Mouse (Mus musculus): ENCODE data around the gene Zfp553. TPM values are rescaled to one million over a fixed set of nuclear protein-coding genes. Genes with fewer than 3 reads are reported as not detected.

The Zfp553 gene
- polyA plus RNA-seq, 1 experiment from 2014 or later: 20.9 TPM

DNA sequence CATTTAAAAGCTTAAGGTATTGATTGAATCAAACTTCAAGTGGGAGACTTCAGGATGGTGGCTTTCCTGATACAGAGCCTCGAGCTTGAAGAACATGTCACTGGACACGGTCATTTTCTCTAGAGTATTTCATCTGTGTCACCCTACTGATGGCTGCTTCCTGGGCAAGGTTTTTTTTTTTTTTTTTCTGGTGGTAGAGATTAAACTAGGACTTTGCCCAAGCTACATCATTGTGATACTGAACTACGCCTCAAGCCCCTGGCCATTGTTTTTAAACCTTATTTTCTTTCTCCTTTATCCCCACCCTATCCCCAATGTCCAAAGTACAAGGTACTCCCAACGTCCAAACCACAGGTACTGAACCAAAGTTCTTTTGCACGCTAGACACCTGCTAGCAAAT is 37.8 kb downstream of the Zfp553 start:
- no peak for DNase-seq (ENCODE audit: low spot score)
- H3K4me1 ChIP-seq (ENCODE audit: control insufficient read depth, insufficient read depth, low read length): no peaks in the 10 kb centered on the region
- no peak for ATAC-seq (replicated peaks; ENCODE audit: insufficient number of reproducible peaks, low FRiP score, low TSS enrichment, low read depth)
- H3K36me3 ChIP-seq (replicated peaks; ENCODE audit: control insufficient read depth, insufficient read depth, low read depth, low read length): no peaks in the 10 kb centered on the region; the same call in 1 of the 2 replicates
- H3K9ac ChIP-seq (replicated peaks; ENCODE audit: low read length): no peak overlapping the region
- no peaks in the 10 kb centered on the region for H3K9me3 ChIP-seq (replicated peaks; ENCODE audit: control insufficient read depth, low read length)
- WGBS: 91% methylated on average over 5 of the region's 5 CpGs
- H3K4me2 ChIP-seq (ENCODE audit: low read depth, low read length): no peak overlapping the region
- H3K27me3 ChIP-seq (ENCODE audit: control insufficient read depth, insufficient read depth, low read length): no peaks in the 10 kb centered on the region
- H3K4me3 ChIP-seq (ENCODE audit: low read depth, low read length): no peak overlapping the region
- no peak overlapping the region for H3K27ac ChIP-seq (replicated peaks; ENCODE audit: low read depth, low read length)

DNA sequence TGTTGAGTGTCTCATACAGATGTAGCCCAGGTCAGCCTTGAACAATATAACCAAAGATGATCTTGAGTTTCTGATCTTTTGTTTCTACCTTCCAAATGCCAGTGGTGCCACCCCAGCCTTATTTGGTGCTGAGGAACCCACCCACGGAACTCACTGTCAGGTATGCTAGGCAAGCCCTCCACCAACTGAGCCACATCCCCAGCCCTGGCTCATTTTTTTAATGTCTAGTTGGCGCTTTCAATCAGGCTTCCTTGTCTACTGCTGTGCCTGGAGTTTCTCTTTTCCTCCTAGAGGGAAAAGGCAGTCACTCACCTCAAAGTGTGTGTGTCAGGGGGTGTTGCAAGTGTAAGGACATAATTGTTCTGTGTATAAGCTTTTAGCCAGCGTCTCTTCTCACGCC is 38.2 kb downstream of the Zfp553 start:
- ATAC-seq (replicated peaks; ENCODE audit: insufficient number of reproducible peaks, low FRiP score, low TSS enrichment, low read depth) (no peak), DNase-seq (ENCODE audit: low spot score) (no peak)
- H3K4me3 ChIP-seq (ENCODE audit: low read depth, low read length): no peak overlapping the region
- H3K36me3 ChIP-seq (replicated peaks; ENCODE audit: control insufficient read depth, insufficient read depth, low read depth, low read length): no peaks in the 10 kb centered on the region; the same call in 1 of the 2 replicates
- no peak overlapping the region for H3K4me2 ChIP-seq (ENCODE audit: low read depth, low read length)
- no peaks in the 10 kb centered on the region for H3K4me1 ChIP-seq (ENCODE audit: control insufficient read depth, insufficient read depth, low read length)
- H3K9me3 ChIP-seq (replicated peaks; ENCODE audit: control insufficient read depth, low read length): no peaks in the 10 kb centered on the region
- H3K27ac ChIP-seq (replicated peaks; ENCODE audit: low read depth, low read length): no peak overlapping the region
- no peaks in the 10 kb centered on the region for H3K27me3 ChIP-seq (ENCODE audit: control insufficient read depth, insufficient read depth, low read length)
- H3K9ac ChIP-seq (replicated peaks; ENCODE audit: low read length): no peak overlapping the region
- WGBS: 94% methylated on average over 4 of the region's 4 CpGs

DNA sequence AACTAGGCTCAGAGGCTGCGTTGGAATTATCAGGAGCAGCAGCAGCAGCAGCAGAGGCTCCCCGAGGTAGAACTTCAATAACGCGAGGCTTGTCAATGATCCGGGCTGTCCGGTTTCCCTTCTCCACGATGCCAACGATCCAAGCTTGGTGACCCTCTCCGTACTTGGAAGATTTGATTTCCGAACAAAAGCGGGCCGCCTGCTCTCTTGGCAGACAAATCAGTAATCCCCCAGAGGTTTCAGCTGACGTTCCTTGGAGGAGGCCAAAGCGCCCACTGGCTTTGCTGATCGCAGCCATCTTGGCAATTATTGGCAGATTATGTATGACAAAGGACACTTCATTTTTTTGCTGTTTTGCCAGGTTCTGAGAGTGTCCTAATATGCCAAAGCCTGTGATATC is 39.7 kb downstream of the Zfp553 start:
- no peaks in the 10 kb centered on the region for H3K27me3 ChIP-seq (ENCODE audit: control insufficient read depth, insufficient read depth, low read length)
- no peak for ATAC-seq (replicated peaks; ENCODE audit: insufficient number of reproducible peaks, low FRiP score, low TSS enrichment, low read depth)
- no peaks in the 10 kb centered on the region for H3K9me3 ChIP-seq (replicated peaks; ENCODE audit: control insufficient read depth, low read length)
- WGBS: 92% methylated on average over 15 of the region's 15 CpGs
- H3K4me3 ChIP-seq (ENCODE audit: low read depth, low read length): no peak overlapping the region
- H3K4me1 ChIP-seq (ENCODE audit: control insufficient read depth, insufficient read depth, low read length): no peaks in the 10 kb centered on the region
- no peaks in the 10 kb centered on the region; the same call in 1 of the 2 replicates for H3K36me3 ChIP-seq (replicated peaks; ENCODE audit: control insufficient read depth, insufficient read depth, low read depth, low read length)
- H3K4me2 ChIP-seq (ENCODE audit: low read depth, low read length): no peak overlapping the region; the same call in 1 of the 2 replicates
- H3K9ac ChIP-seq (replicated peaks; ENCODE audit: low read length): no peak overlapping the region
- no peak overlapping the region for H3K27ac ChIP-seq (replicated peaks; ENCODE audit: low read depth, low read length)
- no peak for DNase-seq (ENCODE audit: low spot score)

DNA sequence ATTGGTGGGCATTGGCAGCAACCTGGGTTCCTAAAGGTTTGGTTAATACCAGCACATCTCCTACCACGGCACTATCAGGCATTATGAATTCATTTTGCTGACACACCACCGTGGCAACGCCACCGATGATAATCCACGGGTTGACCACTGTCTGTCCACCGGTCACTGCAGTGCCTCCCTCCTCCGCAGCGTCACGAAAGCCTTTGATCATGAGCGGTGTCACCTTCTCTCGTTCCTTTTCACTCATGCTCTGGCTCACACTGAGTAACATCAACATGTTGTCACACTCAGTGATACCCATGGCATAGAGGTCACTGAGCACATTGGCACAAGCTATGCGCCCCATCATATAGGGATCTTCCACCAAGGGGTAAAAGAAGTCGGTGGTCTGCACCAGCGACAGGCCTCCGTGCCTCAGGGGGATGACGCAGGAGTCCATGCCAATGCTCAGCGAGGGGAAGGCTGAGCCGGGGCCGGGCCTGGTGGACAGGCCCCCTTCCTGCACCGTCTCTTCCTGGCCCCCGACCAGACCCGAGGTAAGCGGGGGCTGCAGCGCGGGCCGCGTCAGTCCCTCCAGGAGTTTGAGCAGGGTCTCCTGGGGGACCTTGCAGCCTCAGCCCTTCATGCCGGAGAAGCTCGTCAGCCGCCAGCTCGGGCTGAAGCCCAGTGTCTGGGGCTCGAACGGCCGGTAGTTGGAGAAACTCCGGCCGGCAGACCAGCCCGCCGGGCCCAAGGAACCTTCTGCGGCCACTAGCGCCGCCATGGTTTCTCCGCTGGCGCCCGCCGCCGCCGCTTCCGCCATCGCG is 40.5 kb downstream of the Zfp553 start:
- ATAC-seq (replicated peaks; ENCODE audit: insufficient number of reproducible peaks, low FRiP score, low TSS enrichment, low read depth): peak; percentile 85
- no peaks in the 10 kb centered on the region for H3K9me3 ChIP-seq (replicated peaks; ENCODE audit: control insufficient read depth, low read length)
- H3K4me1 ChIP-seq (ENCODE audit: control insufficient read depth, insufficient read depth, low read length): no peaks in the 10 kb centered on the region
- peak overlapping the region; percentile 58; the same call in 1 of the 2 replicates for H3K27ac ChIP-seq (replicated peaks; ENCODE audit: low read depth, low read length)
- H3K9ac ChIP-seq (replicated peaks; ENCODE audit: low read length): peak overlapping the region; percentile 78
- peak; percentile 26 for DNase-seq (ENCODE audit: low spot score)
- 17% methylated on average over 50 of the region's 50 CpGs for WGBS
- no peaks in the 10 kb centered on the region for H3K27me3 ChIP-seq (ENCODE audit: control insufficient read depth, insufficient read depth, low read length)
- H3K36me3 ChIP-seq (replicated peaks; ENCODE audit: control insufficient read depth, insufficient read depth, low read depth, low read length): no peaks in the 10 kb centered on the region; the same call in 1 of the 2 replicates
- peak overlapping the region; percentile 83 for H3K4me2 ChIP-seq (ENCODE audit: low read depth, low read length)
- H3K4me3 ChIP-seq (ENCODE audit: low read depth, low read length): peak overlapping the region; percentile 66

DNA sequence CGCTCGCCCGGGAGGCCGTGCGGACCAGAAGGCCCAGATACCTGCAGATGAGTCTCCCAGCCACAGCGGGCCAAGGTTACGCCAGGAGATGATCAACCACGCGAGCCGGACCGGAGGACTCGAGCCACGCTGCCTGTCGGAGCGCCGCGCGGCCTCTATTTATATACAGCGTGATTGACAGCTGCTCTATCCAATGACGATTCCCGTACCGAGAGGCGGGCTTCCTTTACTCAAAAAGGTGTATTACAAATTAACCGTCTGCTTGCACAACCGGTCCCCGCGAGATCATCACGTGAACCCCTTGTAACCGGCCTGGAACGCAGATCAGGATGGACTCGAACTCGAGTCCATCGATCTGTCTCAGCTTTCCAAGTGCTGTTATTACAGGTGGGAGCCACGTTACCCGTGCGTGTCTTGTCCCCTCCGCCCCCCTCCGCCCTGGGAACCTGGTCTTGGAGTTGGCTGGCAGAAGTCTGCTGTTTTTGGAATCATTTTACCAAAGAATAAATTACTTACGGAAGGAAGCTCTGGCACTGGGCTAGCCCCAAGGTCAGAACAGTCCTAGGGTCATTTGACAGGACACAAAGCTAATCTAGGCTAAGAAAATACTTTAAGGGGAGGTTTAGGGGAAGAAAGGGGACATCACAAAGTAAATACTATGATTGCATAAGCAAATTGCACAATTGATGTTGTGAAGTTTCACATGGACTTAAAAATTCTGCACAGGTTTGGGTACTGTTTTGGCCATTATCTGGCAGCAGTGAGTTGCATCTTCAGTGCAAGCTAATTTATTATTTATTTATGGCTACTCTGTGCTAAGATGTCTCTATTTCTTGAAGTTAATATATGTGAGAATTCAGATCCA is 41.3 kb downstream of the Zfp553 start, which contains the start of gene Sephs2:
TSS of gene Sephs2 (minus strand) at position 131 of the 865 bp plus-strand sequence.
- peak within 1 kb of the TSS; percentile 66 for H3K4me3 ChIP-seq (ENCODE audit: low read depth, low read length)
- H3K27ac ChIP-seq (replicated peaks; ENCODE audit: low read depth, low read length): peak within 1 kb of the TSS; percentile 58; the same call in 1 of the 2 replicates
- no peaks in the 10 kb centered on the region for H3K4me1 ChIP-seq (ENCODE audit: control insufficient read depth, insufficient read depth, low read length)
- 2% methylated on average over 39 of the region's 39 CpGs for WGBS
- peak; percentile 86 for ATAC-seq (replicated peaks; ENCODE audit: insufficient number of reproducible peaks, low FRiP score, low TSS enrichment, low read depth)
- DNase-seq (ENCODE audit: low spot score): peak; percentile 96
- H3K36me3 ChIP-seq (replicated peaks; ENCODE audit: control insufficient read depth, insufficient read depth, low read depth, low read length): no peaks in the 10 kb centered on the region; the same call in 1 of the 2 replicates
- peak within 1 kb of the TSS; percentile 83 for H3K4me2 ChIP-seq (ENCODE audit: low read depth, low read length)
- peak within 1 kb of the TSS; percentile 78 for H3K9ac ChIP-seq (replicated peaks; ENCODE audit: low read length)
- no peaks in the 10 kb centered on the region for H3K27me3 ChIP-seq (ENCODE audit: control insufficient read depth, insufficient read depth, low read length)
- no peaks in the 10 kb centered on the region for H3K9me3 ChIP-seq (replicated peaks; ENCODE audit: control insufficient read depth, low read length)

DNA sequence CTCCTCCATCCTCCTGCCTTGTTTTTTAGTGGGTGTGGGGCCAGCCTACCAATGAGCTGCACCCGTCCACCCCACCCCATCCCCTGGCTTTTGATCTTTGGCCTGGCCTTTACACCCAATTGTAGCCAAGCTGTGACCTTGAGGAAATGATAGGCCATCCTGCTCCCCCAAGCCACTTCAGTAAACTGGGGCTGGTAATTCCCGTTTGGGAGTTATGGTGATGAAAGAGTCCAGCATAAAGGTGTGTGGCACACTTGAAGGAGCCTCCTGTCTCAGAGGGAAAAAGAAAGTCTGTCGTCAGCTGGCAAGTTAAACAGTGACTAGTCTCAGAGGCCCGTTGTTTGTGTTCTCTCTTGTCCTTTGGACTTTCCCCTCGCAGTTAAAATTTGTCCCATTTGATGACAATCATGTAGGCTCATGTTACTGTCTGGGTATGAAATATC is 43.7 kb downstream of the Zfp553 start:
- no peaks in the 10 kb centered on the region for H3K4me1 ChIP-seq (ENCODE audit: control insufficient read depth, insufficient read depth, low read length)
- H3K27ac ChIP-seq (replicated peaks; ENCODE audit: low read depth, low read length): no peak overlapping the region
- H3K9me3 ChIP-seq (replicated peaks; ENCODE audit: control insufficient read depth, low read length): no peaks in the 10 kb centered on the region
- H3K9ac ChIP-seq (replicated peaks; ENCODE audit: low read length): no peak overlapping the region
- ATAC-seq (replicated peaks; ENCODE audit: insufficient number of reproducible peaks, low FRiP score, low TSS enrichment, low read depth) (no peak), DNase-seq (ENCODE audit: low spot score) (no peak)
- 50% methylated on average over 5 of the region's 5 CpGs for WGBS
- H3K4me3 ChIP-seq (ENCODE audit: low read depth, low read length): no peak overlapping the region
- no peak overlapping the region for H3K4me2 ChIP-seq (ENCODE audit: low read depth, low read length)
- H3K27me3 ChIP-seq (ENCODE audit: control insufficient read depth, insufficient read depth, low read length): no peaks in the 10 kb centered on the region
- no peaks in the 10 kb centered on the region for H3K36me3 ChIP-seq (replicated peaks; ENCODE audit: control insufficient read depth, insufficient read depth, low read depth, low read length)

DNA sequence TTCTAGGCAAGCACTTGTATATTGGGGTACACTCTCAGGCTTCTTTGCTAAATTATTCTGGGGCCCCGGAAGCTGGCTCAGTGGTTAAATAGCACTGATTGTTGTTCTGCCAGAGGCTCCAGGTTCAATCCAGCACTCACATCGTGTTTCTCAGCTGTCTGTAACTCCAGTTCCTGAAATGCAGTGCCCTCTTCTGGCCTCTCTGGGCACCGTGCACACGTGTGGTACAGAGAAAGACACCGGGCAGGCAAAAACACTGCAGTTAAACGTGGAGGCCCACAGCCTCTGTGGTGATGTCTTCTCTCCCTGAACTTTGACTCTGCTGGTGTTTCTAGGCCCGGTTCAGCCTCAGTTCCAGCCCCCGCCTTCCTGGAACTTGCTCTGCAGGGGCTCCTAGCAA is 45.5 kb downstream of the Zfp553 start:
- H3K9ac ChIP-seq (replicated peaks; ENCODE audit: low read length): no peak overlapping the region
- no peak overlapping the region for H3K27ac ChIP-seq (replicated peaks; ENCODE audit: low read depth, low read length)
- no peaks in the 10 kb centered on the region for H3K9me3 ChIP-seq (replicated peaks; ENCODE audit: control insufficient read depth, low read length)
- peak; percentile 62 for DNase-seq (ENCODE audit: low spot score)
- ATAC-seq (replicated peaks; ENCODE audit: insufficient number of reproducible peaks, low FRiP score, low TSS enrichment, low read depth): no peak
- no peaks in the 10 kb centered on the region for H3K27me3 ChIP-seq (ENCODE audit: control insufficient read depth, insufficient read depth, low read length)
- no peak overlapping the region for H3K4me2 ChIP-seq (ENCODE audit: low read depth, low read length)
- no peaks in the 10 kb centered on the region for H3K36me3 ChIP-seq (replicated peaks; ENCODE audit: control insufficient read depth, insufficient read depth, low read depth, low read length)
- no peak overlapping the region for H3K4me3 ChIP-seq (ENCODE audit: low read depth, low read length)
- H3K4me1 ChIP-seq (ENCODE audit: control insufficient read depth, insufficient read depth, low read length): no peaks in the 10 kb centered on the region
- WGBS: 21% methylated on average over 8 of the region's 8 CpGs

Measured in embryonic facial prominence, embryonic 11.5 days (tissue).